Mouse (Mus musculus): ENCODE data around the gene Gm29666. TPM values are rescaled to one million over a fixed set of nuclear protein-coding genes. Genes with fewer than 3 reads are reported as not detected.
A peak's percentile ranks its signal among the peaks of the same experiment; 100 is the strongest.

Gm29666 gene
- total RNA-seq, 1 experiment from 2014 or later: 0.30 TPM

- no peak for DNase-seq
Observed at GRCm38 (mm10) chr15:84903843-84904385, 15.9 kb downstream of the Gm29666 start.

- DNase-seq: no peak
Observed at GRCm38 (mm10) chr15:84898077-84898476, 21.8 kb downstream of the Gm29666 start.

GRCm38 (mm10) chr15:84896664-84897063, 23.2 kb downstream of the Gm29666 start:
- DNase-seq: no peak

GRCm38 (mm10) chr15:84896216-84896615, 23.6 kb downstream of the Gm29666 start:
- DNase-seq: peak; percentile 43

- DNase-seq: peak; percentile 78
Observed at GRCm38 (mm10) chr15:84891658-84892057, 28.2 kb downstream of the Gm29666 start.

GRCm38 (mm10) chr15:84891246-84891645, 28.6 kb downstream of the Gm29666 start:
- DNase-seq: no peak

GRCm38 (mm10) chr15:84888066-84888465, 31.8 kb downstream of the Gm29666 start:
- DNase-seq: peak; percentile 23

GRCm38 (mm10) chr15:84877029-84877815, 42.6 kb downstream of the Gm29666 start:
- no peak for DNase-seq

GRCm38 (mm10) chr15:84873867-84874266, 46.0 kb downstream of the Gm29666 start:
- DNase-seq: no peak

- DNase-seq: no peak
Observed at GRCm38 (mm10) chr15:84873079-84873478, 46.8 kb downstream of the Gm29666 start.

- DNase-seq: no peak
Observed at GRCm38 (mm10) chr15:84871802-84872201, 48.0 kb downstream of the Gm29666 start.

- DNase-seq: no peak
Observed at GRCm38 (mm10) chr15:84861911-84862310, 57.9 kb downstream of the Gm29666 start.

Small RNA genes within 50 kb of the gene (microRNA-seq; reads per million reads assigned to microRNA genes)
- 74.2 to 118 reads per million in 2 experiments for gene Mir1249

Other genes with a start within 250 kb of the Gm29666 start
- gene Arhgap8, start 200.0 kb downstream of the Gm29666 start, total RNA-seq (2021): 0.83 and 1.2 TPM in 2 replicates
- 2.3 and 3.6 TPM in 2 replicates for gene Phf21b, start 64.0 kb downstream of the Gm29666 start, total RNA-seq (2021)
- gene Nup50, start 3.4 kb upstream of the Gm29666 start, total RNA-seq (2021): 30.9 and 33.1 TPM in 2 replicates
- 24.9 and 32.2 TPM in 2 replicates for gene 5031439G07Rik, start 68.5 kb upstream of the Gm29666 start, total RNA-seq (2021)
- not detected in 2 replicates for gene Upk3a, start 97.1 kb upstream of the Gm29666 start, total RNA-seq (2021)
- gene Fam118a, start 108.9 kb upstream of the Gm29666 start, total RNA-seq (2021): 12.6 and 15.5 TPM in 2 replicates
- 0.11 and 0.41 TPM in 2 replicates for gene Smc1b, start 211.9 kb upstream of the Gm29666 start, total RNA-seq (2021)
- not detected in 2 replicates for gene Ribc2, start 212.0 kb upstream of the Gm29666 start, total RNA-seq (2021)

Measured in adrenal gland, postnatal 14 days (tissue).